Mouse (Mus musculus) forebrain, embryonic 14.5 days (tissue): ENCODE results near the gene Styk1. TPM values are rescaled to one million over a fixed set of nuclear protein-coding genes. Genes with fewer than 3 reads are reported as not detected.
A peak's percentile ranks its signal among the peaks of the same experiment; 100 is the strongest.
"Not testable (repeated sequence)": the region's sequence is repeated elsewhere in the genome, so short reads cannot be mapped to it uniquely, and the experiment has no call there.

Source experiments
- ATAC-seq: fragments of 200-750 bp; cut with Nextera tagmentation; 2 replicates; pipeline ENCODE4 v1.8.0; 2017; ENCODE audit warnings: mild to moderate bottlenecking, moderate library complexity
- DNase-seq: peaks from one replicate; pipeline ENCODE4 v3.0.0-alpha.2; 2015; ENCODE audit warnings: low spot score
- H3K27ac ChIP-seq: fragments of 300-500 bp; sonication (generic); 2 replicates; pipeline ENCODE4 v1.5.1; 2014; ENCODE audit warnings: low read depth, mild to moderate bottlenecking, control low read depth, low read length, moderate library complexity
- H3K27me3 ChIP-seq: fragments of 300-500 bp; sonication (generic); replicated peaks from 2 replicates; pipeline ENCODE4 v1.6.1; 2014; ENCODE audit warnings: low read length, control low read depth, mixed read lengths; ENCODE audit not compliant: control insufficient read depth, insufficient read depth
- H3K36me3 ChIP-seq: fragments of 300-500 bp; sonication (generic); 2 replicates; pipeline ENCODE4 v1.6.1; 2014; ENCODE audit warnings: low read length, control low read depth; ENCODE audit not compliant: control insufficient read depth, insufficient read depth
- H3K4me1 ChIP-seq: fragments of 300-500 bp; sonication (generic); 2 replicates; pipeline ENCODE4 v1.6.1; 2014; ENCODE audit warnings: antibody characterized with exemption, low read length, control low read depth; ENCODE audit not compliant: control insufficient read depth, insufficient read depth
- H3K4me2 ChIP-seq: fragments of 300-500 bp; sonication (generic); 2 replicates; pipeline ENCODE4 v1.6.1; 2014; ENCODE audit warnings: mild to moderate bottlenecking, control low read depth, low read length
- H3K4me3 ChIP-seq: fragments of 300-500 bp; sonication (generic); 2 replicates; pipeline ENCODE4 v1.5.1; 2014; ENCODE audit warnings: low read depth, low read length, control low read depth
- H3K9ac ChIP-seq: fragments of 300-500 bp; sonication (generic); 2 replicates; pipeline ENCODE4 v1.6.1; 2014; ENCODE audit warnings: mild to moderate bottlenecking, low read length, control low read depth, moderate library complexity
- H3K9me3 ChIP-seq: fragments of 300-500 bp; sonication (generic); replicated peaks from 2 replicates; pipeline ENCODE4 v1.6.1; 2016; ENCODE audit warnings: low read length, control low read depth, mixed read lengths; ENCODE audit not compliant: control insufficient read depth
- WGBS: fragments of 180-500 bp; shearing (Covaris S2); extraction: QIAGEN DNeasy Blood & Tissue Kit; methylation state at CpG from one replicate; pipeline ENCODE4 v1.1.7; 2014; 5-methylcytosine and 5-hydroxymethylcytosine counted together
- polyA plus RNA-seq: library from polyadenylated mRNA; unstranded; fragments of >200 nt; fragmentation: Nextera tagmentation; extraction: Ambion mirVana; gene quantifications from 2 replicates; pipeline ENCODE4 v1.2.1, GENCODE M21; 2014

Styk1 gene
- polyA plus RNA-seq, 1 experiment from 2014 or later, result 2.5 TPM

DNA sequence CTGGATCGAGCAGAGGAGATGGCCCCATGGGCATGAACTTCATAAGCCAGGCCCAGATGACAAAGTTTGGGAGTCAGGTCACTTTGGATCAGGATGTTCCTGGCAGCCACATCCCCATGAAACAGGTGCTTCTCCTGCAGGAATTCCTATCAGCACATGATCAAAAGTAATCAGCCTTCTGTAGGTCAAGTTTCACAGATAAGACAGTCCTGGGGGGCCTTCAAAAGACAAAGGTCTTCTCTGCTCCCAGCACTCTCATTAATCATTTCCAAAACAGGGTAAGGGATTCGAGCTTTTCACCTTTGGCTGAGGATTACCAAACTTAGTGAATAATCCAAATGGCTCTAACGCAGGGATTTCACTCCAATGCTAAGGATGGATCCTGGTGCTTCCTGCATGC is 48.6 kb downstream of the Styk1 start:
- H3K27me3 ChIP-seq, result no peaks in the 10 kb centered on the region
- no peaks in the 10 kb centered on the region for H3K4me1 ChIP-seq
- H3K9ac ChIP-seq, result no peak overlapping the region
- 54% methylated on average over 3 of the region's 3 CpGs for WGBS
- no peak for DNase-seq
- H3K4me2 ChIP-seq, result no peak overlapping the region
- no peak for ATAC-seq
- no peak overlapping the region for H3K4me3 ChIP-seq
- H3K9me3 ChIP-seq, result no peaks in the 10 kb centered on the region
- H3K36me3 ChIP-seq, result no peaks in the 10 kb centered on the region
- H3K27ac ChIP-seq, result no peak overlapping the region

DNA sequence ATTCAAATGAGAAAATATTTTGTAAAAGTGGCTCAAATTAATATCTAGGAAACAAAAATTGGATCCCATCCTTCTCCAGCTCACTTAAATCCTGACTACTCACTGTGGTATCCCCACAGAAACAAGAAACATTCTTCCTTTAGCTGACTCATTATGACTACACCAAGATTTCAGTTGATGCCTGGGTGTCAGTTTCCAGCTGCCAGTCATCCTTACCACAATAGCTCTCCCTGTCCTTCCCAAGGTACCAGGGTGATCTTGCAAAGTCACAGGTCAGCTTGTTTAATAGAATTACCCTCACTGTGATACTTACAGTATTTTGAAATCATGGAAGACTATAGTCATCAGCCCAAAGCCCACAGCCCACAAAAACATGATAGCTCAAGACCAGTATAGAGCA is 54.9 kb downstream of the Styk1 start:
- no peak overlapping the region for H3K27ac ChIP-seq
- DNase-seq (no peak), ATAC-seq (no peak)
- H3K4me2 ChIP-seq, result no peak overlapping the region
- H3K4me1 ChIP-seq, result no peaks in the 10 kb centered on the region
- no peaks in the 10 kb centered on the region for H3K27me3 ChIP-seq
- H3K4me3 ChIP-seq, result no peak overlapping the region
- H3K36me3 ChIP-seq, result no peaks in the 10 kb centered on the region
- no peak overlapping the region for H3K9ac ChIP-seq
- H3K9me3 ChIP-seq, result no peaks in the 10 kb centered on the region

DNA sequence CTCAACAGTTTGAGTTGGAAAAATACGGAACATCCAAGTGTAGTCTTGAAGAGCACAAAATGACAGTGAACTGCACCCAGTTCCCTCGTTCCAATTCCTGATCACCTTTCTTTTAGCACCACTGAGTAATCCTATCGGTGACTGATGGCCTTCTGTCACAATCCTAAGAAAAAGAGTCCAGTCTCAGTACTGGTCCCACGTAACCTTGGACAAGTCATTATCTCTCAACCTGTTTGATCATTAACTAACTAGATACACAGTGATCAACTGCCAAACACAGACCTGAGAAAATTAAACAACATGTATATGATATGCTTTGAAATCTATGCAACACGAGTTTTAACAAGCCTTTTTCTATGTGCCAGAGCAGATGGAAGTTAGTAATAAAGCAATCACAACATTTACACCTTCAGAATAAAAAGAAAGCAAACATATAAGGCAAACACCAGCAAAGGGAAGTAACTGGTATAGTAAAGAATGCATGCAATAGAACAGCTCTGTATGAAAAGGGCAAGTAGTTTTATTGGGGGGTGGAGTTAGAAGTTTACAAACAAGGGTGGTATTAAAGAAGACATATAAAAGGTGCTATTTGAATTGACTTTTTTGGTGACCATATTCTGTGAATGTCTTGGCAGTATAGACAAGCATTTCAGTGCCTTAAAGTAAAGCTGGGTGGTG is 58.8 kb downstream of the Styk1 start:
- no peaks in the 10 kb centered on the region for H3K27me3 ChIP-seq
- no peaks in the 10 kb centered on the region for H3K4me1 ChIP-seq
- ATAC-seq (no peak), DNase-seq (no peak)
- no peaks in the 10 kb centered on the region for H3K36me3 ChIP-seq
- no peak overlapping the region for H3K9ac ChIP-seq
- no peak overlapping the region for H3K4me3 ChIP-seq
- H3K9me3 ChIP-seq, result no peaks in the 10 kb centered on the region
- WGBS, result 88% methylated on average over 5 of the region's 5 CpGs
- H3K4me2 ChIP-seq, result no peak overlapping the region
- no peak overlapping the region for H3K27ac ChIP-seq

DNA sequence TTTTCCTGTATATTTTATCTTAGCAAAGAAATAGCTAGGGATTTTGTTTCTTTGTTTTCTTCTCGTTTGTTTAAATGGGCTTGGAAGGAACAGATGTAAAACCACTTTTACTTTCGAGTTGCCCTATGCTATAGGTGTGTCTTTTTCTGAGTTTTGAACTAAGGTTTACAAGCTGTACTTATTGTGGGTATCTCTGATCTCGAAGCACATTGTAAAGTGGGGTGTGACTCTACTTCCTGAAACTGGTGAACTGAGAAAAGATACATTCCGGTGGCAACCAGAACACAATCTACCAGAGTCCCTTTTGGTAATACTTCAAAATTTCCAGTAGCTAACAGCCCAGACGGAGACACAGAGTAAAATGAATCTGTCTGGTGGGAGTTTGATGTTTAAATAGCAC is 59.5 kb downstream of the Styk1 start:
- Histone ChIP-seq H3K9me3 (no peaks in the 10 kb centered on the region), H3K36me3 (no peaks in the 10 kb centered on the region), H3K4me3 (no peak overlapping the region), H3K4me1 (no peaks in the 10 kb centered on the region), H3K4me2 (peak overlapping the region; percentile 49; the same call in 1 of the 2 replicates), H3K27ac (no peak overlapping the region), H3K27me3 (no peaks in the 10 kb centered on the region), H3K9ac (no peak overlapping the region)
- no peak for DNase-seq
- no peak for ATAC-seq
- WGBS, result 89% methylated on average over 5 of the region's 5 CpGs

DNA sequence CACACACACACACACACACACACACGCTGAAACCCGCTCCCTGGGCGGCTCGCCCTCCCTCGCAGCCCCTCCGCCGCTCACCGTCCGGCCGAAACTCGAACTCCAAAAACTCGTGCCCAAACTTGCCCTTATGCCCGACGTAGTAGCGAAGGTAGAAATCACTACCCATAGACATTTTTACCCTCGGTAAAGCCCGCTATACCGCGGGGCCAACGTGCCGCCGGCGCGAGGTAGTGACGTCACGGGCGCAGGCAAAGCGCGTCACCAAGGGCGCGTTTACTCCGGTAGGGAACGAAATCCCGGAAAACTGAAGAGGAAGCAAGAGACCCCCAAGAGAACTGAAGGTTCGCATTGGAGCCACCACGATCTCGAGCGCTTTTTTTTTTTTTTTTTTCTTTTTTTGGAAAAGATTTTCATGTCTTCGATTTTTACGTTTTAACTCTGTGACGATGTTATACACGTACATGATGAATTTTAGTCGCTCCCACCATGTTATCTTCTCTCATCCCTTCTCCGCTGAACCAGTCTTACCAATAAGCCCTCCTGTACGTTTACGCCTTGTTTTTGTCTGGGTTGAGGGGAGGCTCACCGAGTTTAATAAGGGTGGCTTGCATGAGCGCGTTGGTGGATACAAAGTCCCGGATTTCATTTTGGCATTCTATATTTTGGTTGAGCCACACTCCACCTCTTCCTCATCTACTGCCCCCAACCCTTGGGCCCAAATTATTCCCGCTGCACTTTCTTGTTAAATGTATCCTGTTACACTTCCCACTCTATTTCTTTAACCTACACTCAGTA is 60.2 kb downstream of the Styk1 start, which contains the start of gene Magohb:
Gene Magohb, minus strand, starts transcription at position 254 of the 798 bp plus-strand sequence.
- Histone ChIP-seq H3K9me3 (no peaks in the 10 kb centered on the region), H3K4me2 (peak within 1 kb of the TSS; percentile 61), H3K27me3 (no peaks in the 10 kb centered on the region), H3K36me3 (peaks cover 1% of the 10 kb centered on the region), H3K27ac (peak within 1 kb of the TSS; percentile 15; the same call in 1 of the 2 replicates), H3K4me1 (no peaks in the 10 kb centered on the region), H3K4me3 (peak within 1 kb of the TSS; percentile 57), H3K9ac (peak within 1 kb of the TSS; percentile 68)
- ATAC-seq, result peak; percentile 94
- WGBS, result 2% methylated on average over 51 of the region's 51 CpGs
- DNase-seq, result peak; percentile 90

DNA sequence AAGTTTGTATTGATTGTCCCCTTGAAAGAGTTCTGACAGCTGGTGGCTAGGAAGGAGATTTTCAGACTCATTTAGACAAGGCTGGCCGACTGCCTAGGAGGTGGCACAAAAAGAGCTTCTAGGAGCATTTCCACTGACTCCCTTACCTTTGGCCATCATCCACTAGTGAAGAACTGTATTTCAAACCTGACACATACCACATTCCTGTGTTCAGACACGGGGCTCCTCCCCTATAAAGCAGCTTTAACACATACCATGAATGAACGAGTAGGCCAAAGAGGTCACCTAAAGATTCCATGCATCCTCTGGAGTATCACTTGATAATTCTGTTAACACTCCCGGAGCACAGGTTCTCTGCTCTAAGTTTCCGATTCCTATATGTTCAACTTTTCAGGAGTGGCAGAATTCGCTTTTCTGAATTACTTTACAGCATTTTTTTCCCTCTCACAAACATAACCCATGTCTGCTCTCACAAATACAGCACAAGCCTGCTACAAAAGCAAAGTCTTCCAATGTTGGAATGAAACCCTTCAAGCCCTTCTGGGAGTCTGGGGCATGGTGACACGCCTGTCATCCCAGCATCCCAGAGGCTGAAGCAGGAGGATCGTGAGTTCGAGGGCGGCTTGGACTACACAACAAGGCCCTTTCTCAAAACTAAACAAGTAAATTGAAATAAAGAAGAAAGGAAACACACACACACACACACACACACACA is 61.0 kb downstream of the Styk1 start:
- DNase-seq, result peak; percentile 38
- H3K27ac ChIP-seq, result no peak overlapping the region; the same call in 1 of the 2 replicates

DNA sequence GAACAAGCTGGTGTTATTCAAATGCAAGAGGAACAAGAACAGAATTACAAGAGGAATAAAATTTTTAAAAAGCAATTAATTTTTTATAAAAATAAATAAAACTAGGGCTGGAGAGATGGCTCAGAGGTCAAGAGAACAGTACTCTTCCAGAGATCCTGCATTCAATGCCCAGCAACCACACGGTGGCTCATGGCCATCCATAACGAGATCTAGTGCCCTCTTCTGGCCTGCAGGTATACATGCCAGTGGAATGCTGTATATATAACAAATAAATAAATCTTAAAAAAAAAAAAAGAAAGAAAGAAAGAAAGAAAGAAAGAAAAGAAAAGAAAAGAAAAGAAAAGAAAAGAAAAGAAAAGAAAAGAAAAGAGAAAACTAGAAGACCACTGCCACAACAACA is 63.0 kb downstream of the Styk1 start:
- Histone ChIP-seq H3K4me1 (no peaks in the 10 kb centered on the region), H3K4me2 (no peak overlapping the region), H3K4me3 (no peak overlapping the region), H3K9me3 (no peaks in the 10 kb centered on the region), H3K27ac (no peak overlapping the region), H3K36me3 (peaks cover 17% of the 10 kb centered on the region), H3K9ac (no peak overlapping the region), H3K27me3 (no peaks in the 10 kb centered on the region)
- 14% methylated on average over 2 of the region's 2 CpGs for WGBS
- ATAC-seq (no peak), DNase-seq (peak; percentile 56)

More for the DNA sequence above, 61.0 kb downstream of the Styk1 start:
- Histone ChIP-seq H3K9me3 (no peaks in the 10 kb centered on the region), H3K4me1 (no peaks in the 10 kb centered on the region), H3K4me3 (peak overlapping the region; percentile 57), H3K4me2 (peak overlapping the region; percentile 61), H3K27me3 (no peaks in the 10 kb centered on the region), H3K9ac (peak overlapping the region; percentile 68), H3K36me3 (peaks cover 8% of the 10 kb centered on the region)
- peak; percentile 60 for ATAC-seq
- WGBS, result 24% methylated on average over 10 of the region's 10 CpGs

DNA sequence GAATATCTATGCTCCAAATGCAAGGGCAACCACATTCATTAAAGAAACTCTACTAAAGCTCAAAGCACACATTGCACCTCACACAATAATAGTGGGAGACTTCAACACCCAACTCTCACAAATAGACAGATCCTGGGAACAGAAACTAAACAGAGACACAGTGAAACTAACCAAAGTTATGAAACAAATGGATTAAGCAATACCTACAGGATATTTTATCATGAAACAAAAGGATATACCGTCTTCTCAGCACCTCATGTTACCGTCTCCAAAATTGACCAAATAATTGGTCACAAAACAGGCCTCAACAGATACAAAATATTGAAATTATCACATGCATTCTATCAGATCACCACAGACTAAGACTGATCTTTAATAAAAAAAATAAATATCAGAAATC is 75.2 kb downstream of the Styk1 start:
- not testable (repeated sequence) for H3K27ac ChIP-seq, ATAC-seq, H3K4me1 ChIP-seq, H3K36me3 ChIP-seq, H3K9ac ChIP-seq, H3K9me3 ChIP-seq, H3K4me3 ChIP-seq, H3K27me3 ChIP-seq, H3K4me2 ChIP-seq, DNase-seq
- WGBS, result 99% methylated on average over 2 of the region's 2 CpGs
